Mouse (Mus musculus): ENCODE results near the gene Galc. TPM values are rescaled to one million over a fixed set of nuclear protein-coding genes. Genes with fewer than 3 reads are reported as not detected.

The Galc gene
- total and polyA plus RNA-seq, 2 experiments, result 3.5 to 4.5 TPM

DNA sequence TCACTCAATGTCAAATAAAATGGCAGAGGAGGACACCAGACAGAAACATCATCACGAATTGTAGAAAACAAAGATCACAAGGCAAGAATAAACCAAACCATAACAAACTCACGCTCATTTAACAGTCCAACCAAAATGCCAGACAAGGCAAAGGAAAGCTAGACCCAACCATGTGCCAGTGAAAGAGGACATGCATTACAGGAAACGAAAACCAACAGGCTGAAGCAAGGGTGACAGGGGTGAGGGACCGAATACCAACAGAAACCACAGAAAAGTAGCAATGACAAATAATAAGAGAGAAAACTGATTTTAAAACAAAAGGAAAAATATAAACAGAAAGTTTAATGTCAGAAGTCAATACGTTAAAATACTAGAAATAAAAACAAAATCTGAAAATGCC lies 36.0 kb downstream of the Galc start:
- WGBS, result 95% methylated on average over 5 of the region's 5 CpGs
- no peak for TF ChIP-seq CTCF (IDR thresholded peaks at IDR 0.05; ENCODE audit: low read depth, low read length)
- no peak for TF ChIP-seq POLR2A (IDR thresholded peaks at IDR 0.05; ENCODE audit: extremely low read depth, insufficient read depth, low read length)

DNA sequence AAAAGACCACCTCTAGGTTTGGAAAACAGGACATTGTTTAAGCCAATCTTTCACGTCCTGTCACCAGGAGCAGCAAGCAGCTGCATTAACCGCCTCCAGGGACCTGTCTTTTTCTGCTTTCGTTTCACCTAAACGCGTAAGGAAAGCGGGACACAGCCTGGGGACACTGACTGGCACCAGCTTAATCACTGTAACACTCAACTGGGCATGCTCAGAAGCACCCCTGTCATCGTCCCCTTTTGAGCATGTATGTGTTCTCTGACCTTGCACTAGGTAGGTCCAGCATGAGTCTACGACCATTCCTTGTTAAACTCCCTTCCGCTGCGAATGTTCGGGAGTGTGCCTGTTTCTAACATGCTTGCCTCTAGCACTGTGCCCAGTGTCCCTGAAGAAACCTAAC lies 42.8 kb downstream of the Galc start:
- Histone ChIP-seq H3K4me1 (ENCODE audit: control insufficient read depth, insufficient read depth, low read length) (no peaks in the 10 kb centered on the region), H3K36me3 (ENCODE audit: control insufficient read depth, insufficient read depth, low read length) (0 out of 2 replicates have a peak, but pooled peaks cover 2% of the 10 kb centered on the region), H3K79me2 (ENCODE audit: control insufficient read depth, insufficient read depth, low read length) (no peaks in the 10 kb centered on the region), H3K4me3 (ENCODE audit: insufficient read depth, low read depth, low read length) (no peak overlapping the region), H3K27ac (replicated peaks; ENCODE audit: insufficient read depth, low read depth, low read length) (no peak overlapping the region), H3K9ac (ENCODE audit: low read depth, low read length) (no peak overlapping the region), H3K27me3 (ENCODE audit: control insufficient read depth, insufficient read depth, low read length) (no peaks in the 10 kb centered on the region)
- WGBS, result 92% methylated on average over 11 of the region's 11 CpGs
- no peak for TF ChIP-seq POLR2A (IDR thresholded peaks at IDR 0.05; ENCODE audit: extremely low read depth, insufficient read depth, low read length)
- TF ChIP-seq CTCF (IDR thresholded peaks at IDR 0.05; ENCODE audit: low read depth, low read length), result no peak
- no peak for DNase-seq (ENCODE audit: extremely low read depth, low read depth, low spot score)

More for the DNA sequence above, 36.0 kb downstream of the Galc start:
- DNase-seq (ENCODE audit: extremely low read depth, low read depth, low spot score), result no peak
- Histone ChIP-seq H3K9ac (ENCODE audit: low read depth, low read length) (no peak overlapping the region), H3K36me3 (ENCODE audit: control insufficient read depth, insufficient read depth, low read length) (peaks cover 13% of the 10 kb centered on the region), H3K27me3 (ENCODE audit: control insufficient read depth, insufficient read depth, low read length) (no peaks in the 10 kb centered on the region), H3K79me2 (ENCODE audit: control insufficient read depth, insufficient read depth, low read length) (no peaks in the 10 kb centered on the region), H3K4me1 (ENCODE audit: control insufficient read depth, insufficient read depth, low read length) (no peaks in the 10 kb centered on the region), H3K27ac (replicated peaks; ENCODE audit: insufficient read depth, low read depth, low read length) (no peak overlapping the region), H3K4me3 (ENCODE audit: insufficient read depth, low read depth, low read length) (no peak overlapping the region)

DNA sequence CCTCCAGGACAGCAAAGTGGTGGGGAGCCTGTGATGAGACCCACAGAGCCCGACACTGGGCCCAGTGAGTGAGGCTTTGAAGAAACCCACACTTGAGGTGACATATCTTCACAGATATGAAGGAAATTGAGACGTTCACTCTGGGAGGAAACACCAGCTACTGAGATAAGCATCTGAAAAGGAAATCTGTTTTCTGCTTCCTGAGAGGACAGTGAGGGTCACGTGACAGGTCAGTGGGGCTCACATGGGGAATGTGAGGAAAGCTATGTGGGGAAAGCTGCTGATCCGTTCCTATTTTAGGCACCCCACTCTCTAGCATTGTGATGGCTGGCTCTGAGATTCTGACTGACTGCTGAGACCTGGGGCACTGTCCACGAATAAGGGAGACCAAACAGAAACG lies 43.7 kb downstream of the Galc start:
- no peak for DNase-seq (ENCODE audit: extremely low read depth, low read depth, low spot score)
- no peak overlapping the region for H3K9ac ChIP-seq (ENCODE audit: low read depth, low read length)
- H3K79me2 ChIP-seq (ENCODE audit: control insufficient read depth, insufficient read depth, low read length), result no peaks in the 10 kb centered on the region
- H3K4me3 ChIP-seq (ENCODE audit: insufficient read depth, low read depth, low read length), result no peak overlapping the region
- WGBS, result 68% methylated on average over 6 of the region's 6 CpGs
- H3K27ac ChIP-seq (replicated peaks; ENCODE audit: insufficient read depth, low read depth, low read length), result no peak overlapping the region
- no peaks in the 10 kb centered on the region for H3K4me1 ChIP-seq (ENCODE audit: control insufficient read depth, insufficient read depth, low read length)
- 0 out of 2 replicates have a peak, but pooled peaks cover 2% of the 10 kb centered on the region for H3K36me3 ChIP-seq (ENCODE audit: control insufficient read depth, insufficient read depth, low read length)
- H3K27me3 ChIP-seq (ENCODE audit: control insufficient read depth, insufficient read depth, low read length), result no peaks in the 10 kb centered on the region
- TF ChIP-seq POLR2A (IDR thresholded peaks at IDR 0.05; ENCODE audit: extremely low read depth, insufficient read depth, low read length), result no peak
- no peak for TF ChIP-seq CTCF (IDR thresholded peaks at IDR 0.05; ENCODE audit: low read depth, low read length)

DNA sequence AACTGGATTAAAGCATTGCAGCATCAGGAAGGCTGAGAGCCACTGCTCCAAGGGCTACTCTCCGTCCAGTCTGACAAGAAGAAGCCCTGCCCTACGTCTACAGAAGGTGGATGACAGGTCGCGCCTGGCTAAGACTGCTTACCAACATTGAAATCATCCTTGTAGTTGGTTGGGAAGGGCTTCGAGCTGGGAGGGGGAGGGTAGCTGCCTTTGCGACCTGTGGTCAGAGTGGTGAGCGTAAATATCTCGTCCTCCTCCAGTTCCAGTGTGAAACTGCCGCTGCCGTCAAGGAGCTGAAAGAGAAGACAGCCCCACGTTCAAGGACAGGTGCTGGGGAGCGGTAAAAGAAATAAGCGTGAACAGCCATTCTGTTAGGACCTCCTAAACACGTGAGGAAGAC lies 45.1 kb downstream of the Galc start:
- Histone ChIP-seq H3K27me3 (ENCODE audit: control insufficient read depth, insufficient read depth, low read length) (no peaks in the 10 kb centered on the region), H3K79me2 (ENCODE audit: control insufficient read depth, insufficient read depth, low read length) (no peaks in the 10 kb centered on the region), H3K27ac (replicated peaks; ENCODE audit: insufficient read depth, low read depth, low read length) (no peak overlapping the region), H3K4me3 (ENCODE audit: insufficient read depth, low read depth, low read length) (no peak overlapping the region), H3K36me3 (ENCODE audit: control insufficient read depth, insufficient read depth, low read length) (0 out of 2 replicates have a peak, but pooled peaks cover 4% of the 10 kb centered on the region), H3K9ac (ENCODE audit: low read depth, low read length) (no peak overlapping the region), H3K4me1 (ENCODE audit: control insufficient read depth, insufficient read depth, low read length) (no peaks in the 10 kb centered on the region)
- WGBS, result 88% methylated on average over 14 of the region's 14 CpGs
- DNase-seq (ENCODE audit: extremely low read depth, low read depth, low spot score), result no peak
- TF ChIP-seq POLR2A (IDR thresholded peaks at IDR 0.05; ENCODE audit: extremely low read depth, insufficient read depth, low read length), result no peak

DNA sequence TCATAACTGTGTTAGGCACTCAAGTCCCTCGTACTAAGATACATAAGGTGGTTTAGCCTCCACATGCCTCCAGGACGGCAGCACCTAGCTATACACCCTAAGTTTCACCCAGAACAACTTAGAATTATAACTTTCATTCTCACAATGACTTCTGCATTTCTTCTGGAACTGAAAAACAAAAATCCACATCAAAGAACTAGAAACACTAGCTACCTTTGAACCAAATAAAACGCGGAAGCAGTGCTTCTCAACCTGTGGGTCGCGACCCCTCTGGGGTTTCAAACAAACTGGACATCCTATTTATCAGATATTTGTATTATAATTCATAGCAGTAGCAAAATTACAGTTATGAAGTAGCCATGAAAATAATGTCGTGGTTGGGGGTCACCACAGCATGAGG lies 45.5 kb downstream of the Galc start:
- WGBS, result 85% methylated on average over 7 of the region's 7 CpGs

DNA sequence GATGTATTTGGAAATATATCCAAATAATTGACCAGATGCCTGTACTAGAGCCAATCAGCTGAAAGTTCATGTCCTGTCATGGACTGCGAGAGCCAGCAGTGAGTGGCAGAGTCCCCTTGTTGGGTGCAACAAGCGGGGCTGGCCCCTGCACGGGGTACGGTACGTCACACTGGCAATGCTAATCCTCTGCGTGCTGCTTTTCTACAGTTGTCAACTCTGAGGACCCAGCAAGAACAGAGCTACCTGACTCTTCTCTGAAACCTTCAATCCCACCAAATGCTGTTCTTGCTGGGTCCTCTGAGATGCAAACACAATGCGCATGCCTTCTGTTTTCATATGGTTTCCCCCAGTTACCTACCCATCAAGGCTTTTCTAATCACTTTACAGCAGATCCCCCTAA lies 45.9 kb downstream of the Galc start:
- 96% methylated on average over 7 of the region's 7 CpGs for WGBS
- no peak overlapping the region for H3K9ac ChIP-seq (ENCODE audit: low read depth, low read length)
- H3K27ac ChIP-seq (replicated peaks; ENCODE audit: insufficient read depth, low read depth, low read length), result no peak overlapping the region
- no peak overlapping the region for H3K4me3 ChIP-seq (ENCODE audit: insufficient read depth, low read depth, low read length)
- H3K79me2 ChIP-seq (ENCODE audit: control insufficient read depth, insufficient read depth, low read length), result no peaks in the 10 kb centered on the region
- TF ChIP-seq POLR2A (IDR thresholded peaks at IDR 0.05; ENCODE audit: extremely low read depth, insufficient read depth, low read length), result no peak
- no peak for TF ChIP-seq CTCF (IDR thresholded peaks at IDR 0.05; ENCODE audit: low read depth, low read length)
- DNase-seq (ENCODE audit: extremely low read depth, low read depth, low spot score), result no peak
- peaks cover 8% of the 10 kb centered on the region; the same call in 1 of the 2 replicates for H3K36me3 ChIP-seq (ENCODE audit: control insufficient read depth, insufficient read depth, low read length)
- no peaks in the 10 kb centered on the region for H3K4me1 ChIP-seq (ENCODE audit: control insufficient read depth, insufficient read depth, low read length)
- no peaks in the 10 kb centered on the region for H3K27me3 ChIP-seq (ENCODE audit: control insufficient read depth, insufficient read depth, low read length)

More for the DNA sequence above, 45.5 kb downstream of the Galc start:
- no peak overlapping the region for H3K27ac ChIP-seq (replicated peaks; ENCODE audit: insufficient read depth, low read depth, low read length)
- H3K79me2 ChIP-seq (ENCODE audit: control insufficient read depth, insufficient read depth, low read length), result no peaks in the 10 kb centered on the region
- H3K4me1 ChIP-seq (ENCODE audit: control insufficient read depth, insufficient read depth, low read length), result no peaks in the 10 kb centered on the region
- no peaks in the 10 kb centered on the region for H3K27me3 ChIP-seq (ENCODE audit: control insufficient read depth, insufficient read depth, low read length)
- peaks cover 7% of the 10 kb centered on the region; the same call in 1 of the 2 replicates for H3K36me3 ChIP-seq (ENCODE audit: control insufficient read depth, insufficient read depth, low read length)
- no peak for DNase-seq (ENCODE audit: extremely low read depth, low read depth, low spot score)
- no peak overlapping the region for H3K9ac ChIP-seq (ENCODE audit: low read depth, low read length)
- no peak overlapping the region for H3K4me3 ChIP-seq (ENCODE audit: insufficient read depth, low read depth, low read length)
- TF ChIP-seq POLR2A (IDR thresholded peaks at IDR 0.05; ENCODE audit: extremely low read depth, insufficient read depth, low read length) (no peak), CTCF (IDR thresholded peaks at IDR 0.05; ENCODE audit: low read depth, low read length) (no peak)
